Mouse (Mus musculus) right cerebral cortex, postnatal 14 days (tissue): ENCODE data around the gene Ubb.
A peak's percentile ranks its signal among the peaks of the same experiment; 100 is the strongest.

Source experiments
- DNase-seq: peaks from one replicate; pipeline ENCODE4 v3.0.0; 2022

Gene Ubb

DNA sequence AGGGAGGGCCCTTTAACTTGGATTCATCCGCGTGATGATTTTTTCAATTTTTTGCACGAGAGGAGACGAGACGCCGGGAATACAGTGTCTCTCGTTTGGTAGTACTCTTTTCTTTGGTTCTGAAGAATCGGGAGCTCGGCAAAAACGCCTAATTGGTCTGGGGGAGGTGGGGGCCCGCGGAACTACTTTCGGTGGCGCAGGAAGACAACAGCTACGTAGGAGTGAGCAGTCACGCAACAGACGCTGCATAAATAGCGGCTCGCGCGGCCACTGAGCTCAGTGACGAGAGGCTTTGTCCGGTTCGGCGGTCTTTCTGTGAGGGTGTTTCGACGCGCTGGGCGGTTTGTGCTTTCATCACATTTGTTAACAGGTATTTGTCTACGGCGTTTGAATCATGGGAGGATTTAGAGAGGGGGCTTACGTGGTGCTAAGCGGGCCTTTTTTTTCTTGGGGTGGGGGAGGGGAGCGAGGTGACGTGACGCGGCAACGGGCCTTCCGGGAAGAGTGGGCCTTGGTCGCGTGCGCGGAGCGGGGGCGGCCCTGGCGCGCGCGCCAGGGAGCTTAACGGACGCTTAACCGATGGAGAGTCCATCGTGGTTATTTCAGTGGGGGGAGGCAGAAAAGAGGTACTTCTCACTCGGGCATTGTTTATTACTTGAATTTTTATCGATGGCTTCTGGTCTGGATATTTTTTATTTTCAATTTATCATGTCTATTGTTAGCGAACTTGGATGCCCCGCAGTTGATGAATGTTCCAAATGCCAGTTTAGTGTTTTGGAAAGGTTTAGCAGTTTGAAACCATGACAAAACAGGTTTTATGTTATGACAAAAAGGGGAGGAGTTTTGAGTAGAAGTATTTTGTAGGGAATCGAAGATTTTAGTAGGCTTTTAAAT lies 502 bp downstream of the Ubb start:
- DNase-seq, result peak; percentile 93

DNA sequence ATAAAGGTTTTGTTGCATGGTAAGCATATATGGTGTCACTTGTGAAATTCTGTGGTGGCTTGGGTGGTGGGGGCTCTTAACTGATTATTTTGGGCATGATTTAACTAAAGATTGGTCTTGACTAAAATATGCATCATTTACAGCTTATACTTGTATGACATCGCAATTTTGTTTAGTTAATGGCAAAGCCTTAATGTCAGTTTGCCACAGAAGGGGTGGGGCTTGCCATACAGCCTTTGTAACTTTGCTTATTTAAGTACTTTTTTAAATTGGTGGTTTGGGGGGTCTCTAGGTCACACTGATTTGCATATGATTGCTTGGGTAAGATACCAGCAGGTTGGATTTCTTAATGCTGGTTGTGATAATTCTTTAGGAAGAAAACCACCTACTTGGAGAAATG lies 2.2 kb downstream of the Ubb start:
- DNase-seq, result no peak

GRCm38 (mm10) chr11:62553633-62554032 lies 2.7 kb downstream of the Ubb start:
- DNase-seq, result no peak

DNA sequence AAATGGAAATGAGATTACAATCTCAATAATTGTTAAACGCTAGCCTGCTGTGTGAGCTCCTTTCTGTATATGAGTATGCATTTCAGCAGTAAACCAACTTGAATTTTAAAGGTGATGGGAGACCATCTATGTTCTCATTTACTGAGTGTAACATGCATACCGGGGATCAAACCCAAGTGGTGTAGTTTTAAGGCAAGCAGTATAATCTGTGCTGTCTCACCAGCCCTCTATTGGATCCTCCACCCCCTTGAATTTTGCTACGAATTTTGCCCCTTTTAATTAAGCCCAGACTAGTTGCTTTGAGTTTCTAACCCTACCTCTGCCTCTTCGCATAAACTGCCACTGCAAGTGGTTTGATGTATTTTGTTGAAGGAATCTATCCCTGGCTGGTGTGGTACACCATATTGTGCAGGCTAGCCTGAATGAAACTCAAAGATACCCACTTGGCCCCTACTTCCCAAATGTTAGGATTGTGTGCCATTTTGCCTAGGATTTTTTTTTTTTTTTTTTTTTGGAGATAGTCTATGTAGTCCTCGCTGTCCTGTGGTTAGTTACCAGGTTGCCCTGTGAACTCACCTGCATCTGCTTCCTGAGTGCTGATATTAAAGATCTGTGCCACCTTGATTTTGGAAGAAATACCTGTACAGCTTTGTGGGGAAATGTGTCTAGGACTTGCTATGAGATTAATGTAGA lies 3.3 kb downstream of the Ubb start:
- no peak for DNase-seq

- no peak for DNase-seq
Observed at GRCm38 (mm10) chr11:62554934-62555517, 4.1 kb downstream of the Ubb start.

GRCm38 (mm10) chr11:62555896-62556412 lies 5.0 kb downstream of the Ubb start:
- no peak for DNase-seq

DNA sequence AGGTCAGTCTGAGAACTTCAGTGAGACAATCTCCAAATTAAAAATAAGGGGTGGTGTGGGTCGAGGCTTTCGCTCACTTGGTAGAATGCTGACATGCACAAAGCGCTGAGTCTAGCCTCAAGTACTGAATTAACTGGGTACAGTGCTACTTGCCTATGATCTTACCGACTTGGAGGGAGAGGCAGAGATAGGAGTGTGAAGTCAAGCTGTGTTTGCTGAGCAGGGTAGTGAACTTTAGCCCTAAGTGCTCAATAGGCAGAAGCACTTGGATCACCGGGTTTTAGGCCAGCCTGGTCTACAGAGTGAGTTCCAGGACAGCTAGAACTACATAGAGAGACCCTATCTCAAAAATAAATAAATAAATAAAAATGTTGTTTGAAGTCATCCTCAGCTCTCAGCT lies 6.2 kb downstream of the Ubb start:
- no peak for DNase-seq

DNA sequence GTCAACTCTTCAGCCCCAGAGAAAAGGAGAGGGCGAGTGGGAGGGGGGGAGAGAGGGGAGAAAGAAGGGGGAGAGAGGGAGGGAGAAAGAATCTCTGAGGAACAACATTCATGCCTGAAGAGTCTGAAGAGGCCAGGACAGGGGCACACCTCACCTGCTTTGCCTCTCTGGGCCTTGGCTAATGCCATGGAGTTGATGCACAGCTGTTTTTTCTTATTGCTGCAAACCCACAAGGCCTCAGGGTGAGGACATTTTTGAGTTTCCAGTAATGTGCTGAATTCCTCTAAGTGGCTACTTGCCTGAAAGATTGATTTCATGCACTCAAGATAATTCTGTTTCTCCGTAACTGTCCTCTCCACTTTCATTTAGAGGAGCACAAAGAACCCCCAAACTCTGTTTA lies 7.2 kb downstream of the Ubb start:
- no peak for DNase-seq

GRCm38 (mm10) chr11:62558961-62559646 lies 8.1 kb downstream of the Ubb start:
- no peak for DNase-seq

GRCm38 (mm10) chr11:62560463-62561016 lies 9.6 kb downstream of the Ubb start:
- DNase-seq, result no peak

GRCm38 (mm10) chr11:62563590-62563989 lies 12.6 kb downstream of the Ubb start:
- no peak for DNase-seq

GRCm38 (mm10) chr11:62565747-62566146 lies 14.8 kb downstream of the Ubb start:
- no peak for DNase-seq

DNA sequence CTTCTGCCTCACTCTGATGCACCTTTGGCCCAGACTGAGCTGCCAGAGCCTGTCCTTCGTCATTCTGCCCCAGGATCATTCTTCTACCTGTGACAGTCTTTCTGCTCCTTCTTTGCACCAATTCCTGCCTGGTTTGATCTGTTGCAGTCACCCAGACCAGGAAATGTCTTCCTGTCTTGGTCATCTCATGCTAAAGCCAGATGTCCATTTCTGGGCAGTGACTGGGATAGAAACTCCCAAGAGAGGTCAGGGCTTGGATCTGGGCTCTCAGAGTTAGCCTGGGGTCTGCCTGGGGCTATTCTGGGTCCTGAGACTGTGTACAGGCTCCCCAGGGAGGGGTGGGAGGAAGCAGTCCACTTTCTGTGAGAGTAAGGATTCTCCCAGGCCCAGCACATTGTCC lies 15.2 kb downstream of the Ubb start:
- DNase-seq, result no peak

DNA sequence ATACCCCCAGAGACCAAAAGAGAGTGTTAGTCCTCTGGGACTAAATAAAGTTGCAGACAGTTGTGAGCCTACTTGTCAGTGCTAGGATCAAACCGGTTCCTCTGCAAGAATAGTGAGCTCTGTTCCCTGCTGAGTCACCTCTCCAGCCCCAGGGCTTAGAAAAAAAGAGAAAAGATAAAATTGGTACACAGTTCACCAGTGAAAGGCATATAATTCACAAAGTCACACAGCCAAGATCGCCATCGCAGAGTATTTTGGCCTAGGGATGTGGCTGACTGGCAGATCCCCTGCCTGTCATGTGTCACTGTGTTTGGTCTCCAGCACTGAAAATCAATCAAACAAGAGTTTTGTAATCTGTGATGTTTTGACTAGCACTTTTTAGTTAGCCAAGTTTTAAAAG lies 17.3 kb downstream of the Ubb start:
- no peak for DNase-seq

DNA sequence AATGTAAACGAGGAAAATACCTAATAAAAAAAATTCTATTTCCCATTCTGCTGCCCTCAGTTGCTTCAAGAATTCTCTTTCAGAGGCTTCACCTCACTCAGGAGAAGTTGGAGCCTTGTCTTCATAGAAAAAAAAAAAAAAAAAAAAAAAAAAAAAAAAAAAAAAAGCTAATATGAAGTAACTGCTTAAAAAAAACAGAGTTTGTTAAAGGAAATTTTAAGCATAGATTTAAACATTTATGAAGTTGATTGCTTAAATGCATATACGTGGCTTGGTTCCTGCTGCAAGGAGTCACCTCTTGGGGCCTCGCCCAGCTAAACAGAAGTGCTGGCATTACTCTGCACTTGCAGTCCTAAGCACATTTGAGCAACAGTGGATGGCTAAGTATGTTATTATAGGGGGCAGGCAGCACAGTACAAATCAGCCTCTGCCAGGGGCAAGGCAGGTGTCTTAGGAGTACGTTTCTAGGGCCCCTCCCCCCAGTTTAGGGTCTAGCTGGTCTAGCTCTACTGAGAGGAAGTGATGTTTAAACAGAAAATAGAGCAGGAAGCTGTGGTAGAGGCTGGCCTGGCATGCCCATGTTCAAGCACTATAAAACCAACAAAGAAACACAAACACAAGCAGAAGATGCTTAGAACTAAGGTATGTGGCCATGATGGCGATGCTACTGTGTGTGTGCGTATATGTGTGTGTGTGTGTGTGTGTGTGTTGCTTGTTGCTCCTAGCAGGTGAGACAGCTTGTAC lies 23.2 kb downstream of the Ubb start, which contains the start of gene Trpv2:
TSS of gene Trpv2 (plus strand) at position 528 of the 744 bp plus-strand sequence.
- no peak for DNase-seq

DNA sequence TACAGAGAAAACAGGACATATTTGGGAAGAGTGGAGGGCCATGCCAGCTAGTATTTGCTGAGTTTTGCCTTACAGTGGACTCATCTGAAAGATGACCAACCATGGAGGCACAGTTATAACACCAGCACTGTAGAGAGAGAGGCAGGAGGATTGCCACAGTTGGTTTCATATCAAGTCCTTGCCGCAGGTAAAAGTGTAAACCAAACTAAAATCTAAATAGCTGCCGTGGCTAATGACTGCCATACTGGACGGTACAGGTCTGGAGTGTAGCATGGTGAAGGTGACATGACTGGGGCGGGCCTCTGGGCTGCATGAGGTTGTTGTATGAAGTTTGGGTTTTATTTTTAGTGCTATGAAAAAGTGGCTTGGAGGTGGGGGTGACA lies 23.7 kb downstream of the Ubb start:
- DNase-seq, result no peak

DNA sequence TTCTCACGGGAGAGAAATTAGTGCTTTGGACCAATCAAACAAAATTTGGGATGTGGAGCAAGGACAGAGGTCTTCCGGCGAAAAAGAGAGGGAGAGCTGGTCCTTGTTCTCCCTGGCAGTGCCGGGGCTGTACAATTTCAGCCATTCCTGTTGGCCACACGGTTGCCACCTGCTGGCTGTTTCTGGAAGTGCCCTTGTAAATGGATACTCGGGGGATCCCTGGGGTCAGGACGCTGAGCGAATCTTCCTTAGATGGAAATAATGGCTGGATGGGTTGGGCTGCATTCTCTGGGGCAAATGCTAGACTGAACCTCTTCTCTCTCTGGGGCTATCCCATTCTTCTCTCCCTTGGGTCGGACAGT lies 24.3 kb downstream of the Ubb start:
- DNase-seq, result peak; percentile 88

DNA sequence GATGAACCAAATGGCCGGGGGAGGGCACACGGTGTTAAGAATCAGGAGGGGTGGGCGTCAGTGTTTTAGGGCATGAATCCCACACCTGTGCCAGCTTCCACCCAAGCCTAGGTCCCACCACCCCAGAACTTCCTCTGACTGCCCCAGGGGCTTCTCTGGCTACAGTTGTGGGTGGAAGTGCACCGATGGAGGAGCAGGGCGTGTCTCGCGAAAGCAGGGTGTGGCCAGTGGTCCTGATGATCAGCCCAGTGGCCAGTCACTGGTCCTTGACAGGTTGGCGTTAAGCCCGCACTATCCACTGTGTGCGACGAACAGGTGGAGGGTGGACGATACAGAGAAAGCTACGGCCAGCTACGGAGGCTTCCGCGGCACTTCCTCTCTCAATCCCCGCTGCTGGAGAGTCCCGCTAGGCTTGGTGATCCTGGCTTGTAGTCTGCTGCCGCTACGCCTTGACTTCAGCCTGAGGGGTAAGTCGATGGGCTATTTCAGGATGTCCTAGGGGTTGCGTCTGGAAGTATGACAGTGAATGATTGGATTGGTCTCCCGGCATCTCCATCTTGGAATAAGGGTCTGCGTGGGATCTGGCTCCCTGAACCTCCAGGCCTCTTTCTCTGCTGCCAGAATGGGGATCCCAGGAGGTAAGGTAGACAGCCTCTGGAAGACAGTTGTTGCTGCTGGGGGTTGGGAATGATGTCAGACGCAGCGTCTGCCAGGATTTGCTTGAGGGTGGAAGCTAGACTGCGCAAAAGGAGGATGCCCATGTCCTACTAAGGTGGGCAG lies 24.9 kb downstream of the Ubb start:
- DNase-seq, result peak; percentile 47

GRCm38 (mm10) chr11:62576530-62577152 lies 25.7 kb downstream of the Ubb start:
- no peak for DNase-seq

DNA sequence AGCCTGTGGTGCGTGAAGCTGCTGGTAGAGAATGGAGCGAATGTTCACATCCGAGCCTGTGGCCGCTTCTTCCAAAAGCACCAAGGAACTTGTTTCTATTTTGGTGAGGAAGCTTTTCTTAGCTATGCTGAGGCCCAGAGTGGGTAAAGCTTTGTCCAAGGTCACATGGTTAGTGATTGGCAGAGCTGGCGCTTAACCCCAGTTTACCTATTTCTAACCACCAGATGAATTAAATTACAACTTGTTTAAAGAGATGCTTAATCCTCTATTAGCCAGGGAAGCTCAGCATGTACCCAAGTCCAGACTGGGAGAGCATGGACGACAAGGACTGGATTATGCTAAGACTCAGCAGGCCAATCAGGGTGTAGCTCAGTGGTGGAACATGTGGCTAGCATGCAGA lies 32.1 kb downstream of the Ubb start:
- no peak for DNase-seq
